Mouse (Mus musculus): ENCODE results near the gene Gm45713. TPM values are rescaled to one million over a fixed set of nuclear protein-coding genes. Genes with fewer than 3 reads are reported as not detected.
"Not testable (repeated sequence)": the region's sequence is repeated elsewhere in the genome, so short reads cannot be mapped to it uniquely, and the experiment has no call there.

Gene Gm45713
- total RNA-seq, 2 experiments from 2014 or later: not detected

DNA sequence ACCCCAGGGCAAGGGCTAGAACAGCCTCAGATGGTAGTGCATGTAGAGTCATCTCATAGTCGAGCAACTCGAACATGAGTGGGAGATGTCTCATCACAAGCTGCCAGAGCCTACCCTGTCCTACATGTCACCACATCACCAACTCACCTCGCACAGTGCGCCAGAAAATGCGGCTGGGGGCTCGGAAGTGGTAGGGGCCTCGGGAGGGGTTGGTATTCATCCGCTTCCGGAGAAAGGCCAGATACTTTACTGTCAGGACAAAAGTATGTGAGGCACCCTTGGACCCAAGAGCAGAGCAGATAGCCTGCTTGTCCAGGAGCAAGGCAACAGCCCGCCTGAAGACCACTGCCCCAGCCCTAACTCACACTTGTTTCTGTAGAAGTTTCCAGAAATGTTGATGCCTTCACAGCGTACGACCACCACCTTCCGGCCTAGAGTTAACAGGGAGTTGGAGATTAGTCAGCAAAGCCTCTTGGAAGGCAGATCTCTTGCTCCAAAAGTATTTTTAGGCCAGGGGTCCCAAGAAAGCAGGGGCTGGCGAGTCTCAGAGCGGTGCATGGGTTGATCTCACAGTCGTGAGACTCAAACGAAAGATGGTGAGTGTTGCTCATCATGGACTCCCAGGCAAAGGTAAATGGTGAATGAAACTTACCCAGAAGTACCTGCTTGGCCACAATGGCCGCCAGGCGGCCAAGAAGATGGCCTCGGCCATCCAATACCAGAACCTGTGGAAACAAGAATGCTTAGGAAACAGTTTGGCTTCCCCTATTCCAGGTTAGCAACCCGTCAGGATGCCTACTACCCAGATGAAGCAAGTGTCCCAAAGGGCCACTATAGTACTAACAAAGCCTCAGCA, 9.0 kb downstream of the Gm45713 start:
- no peak for DNase-seq
- intact Hi-C loops (cut with DNase I; ENCODE audit: low total_unique reads): no loop called here

DNA sequence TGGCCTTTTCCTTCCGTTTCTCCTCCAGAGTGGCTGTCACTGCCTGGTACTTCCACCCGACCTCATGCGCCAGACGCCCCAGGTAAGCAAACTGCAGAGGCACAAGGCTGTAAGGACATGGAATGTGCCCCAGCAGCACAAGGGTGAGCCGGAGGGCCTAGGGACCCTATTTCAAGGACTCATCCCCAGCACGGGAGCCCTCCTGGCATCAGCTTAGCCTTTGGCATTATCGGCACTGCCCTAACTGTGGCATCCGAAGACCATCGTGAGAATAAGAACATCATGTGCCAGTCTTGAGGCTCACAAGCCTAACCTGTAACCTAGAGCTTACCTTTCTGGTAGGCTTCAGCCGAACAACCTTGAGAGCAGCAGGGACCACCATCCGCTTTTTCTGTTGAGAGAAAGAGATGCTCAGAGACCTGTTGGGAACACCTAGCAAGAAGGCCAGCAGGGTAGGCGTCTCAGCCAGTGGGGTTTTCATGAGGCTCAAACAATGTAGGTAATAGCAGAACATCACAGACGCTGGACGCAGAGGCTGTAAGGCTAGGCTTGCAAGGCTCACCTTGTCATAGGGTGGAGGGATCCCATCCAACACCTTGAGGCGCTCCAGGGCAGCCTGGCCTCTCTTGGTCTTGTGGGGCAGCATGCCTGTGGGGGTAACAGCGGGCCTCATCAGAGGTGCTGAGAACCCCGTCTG, 9.7 kb downstream of the Gm45713 start:
- no peak for DNase-seq
- intact Hi-C loops (cut with DNase I; ENCODE audit: low total_unique reads): no loop called here

- intact Hi-C loops (cut with DNase I; ENCODE audit: low total_unique reads): not testable (repeated sequence)
These were observed 10.4 kb downstream of the Gm45713 start for GRCm38 (mm10) chr7:45125649-45126048.

GRCm38 (mm10) chr7:45125144-45125600, 10.9 kb downstream of the Gm45713 start:
- intact Hi-C loops (cut with DNase I; ENCODE audit: low total_unique reads): no loop called here
- DNase-seq: no peak

More at GRCm38 (mm10) chr7:45125649-45126048, 10.4 kb downstream of the Gm45713 start:
- DNase-seq: not testable (repeated sequence)

GRCm38 (mm10) chr7:45124224-45125143, 11.5 kb downstream of the Gm45713 start, which contains the start of gene Rps11:
TSS of gene Rps11 (minus strand) at chr7:45124439.
- intact Hi-C loops (cut with DNase I; ENCODE audit: low total_unique reads): no loop called here
- peak; percentile 99 for DNase-seq

- intact Hi-C loops (cut with DNase I; ENCODE audit: low total_unique reads): no loop called here
- DNase-seq: no peak
These were observed 12.9 kb downstream of the Gm45713 start for GRCm38 (mm10) chr7:45123186-45123570.

DNA sequence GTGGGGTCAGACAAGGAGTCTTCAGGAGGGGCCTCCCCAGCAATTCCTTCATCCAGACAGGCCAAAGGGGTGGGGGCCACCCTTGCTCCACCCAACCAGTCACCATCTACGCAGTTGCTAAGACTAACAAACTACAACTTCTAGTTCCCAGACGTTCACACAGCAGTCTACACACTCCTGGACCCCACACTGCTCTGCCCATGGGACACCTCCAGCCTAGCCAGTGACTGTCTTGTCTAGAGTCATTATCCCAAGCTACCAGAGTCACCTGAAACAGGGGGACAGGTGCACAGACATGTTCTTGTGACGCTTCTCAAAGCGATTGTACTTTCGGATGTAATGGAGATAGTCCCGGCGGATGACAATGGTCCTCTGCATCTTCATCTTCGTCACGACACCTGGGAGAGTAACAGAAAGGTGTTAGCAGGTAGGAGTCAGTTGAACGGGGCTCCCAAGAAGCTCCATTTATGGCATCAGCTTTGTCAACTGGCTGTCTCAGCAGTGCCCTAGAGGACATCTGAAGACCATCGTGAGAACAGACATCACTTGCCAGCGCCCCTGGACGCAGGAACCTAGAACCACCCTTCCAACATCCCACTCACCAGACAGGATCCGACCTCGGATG, 13.4 kb downstream of the Gm45713 start:
- no peak for DNase-seq
- intact Hi-C loops (cut with DNase I; ENCODE audit: low total_unique reads): no loop called here

GRCm38 (mm10) chr7:45121966-45122365, 14.1 kb downstream of the Gm45713 start:
- DNase-seq: no peak
- intact Hi-C loops (cut with DNase I; ENCODE audit: low total_unique reads): no loop called here

DNA sequence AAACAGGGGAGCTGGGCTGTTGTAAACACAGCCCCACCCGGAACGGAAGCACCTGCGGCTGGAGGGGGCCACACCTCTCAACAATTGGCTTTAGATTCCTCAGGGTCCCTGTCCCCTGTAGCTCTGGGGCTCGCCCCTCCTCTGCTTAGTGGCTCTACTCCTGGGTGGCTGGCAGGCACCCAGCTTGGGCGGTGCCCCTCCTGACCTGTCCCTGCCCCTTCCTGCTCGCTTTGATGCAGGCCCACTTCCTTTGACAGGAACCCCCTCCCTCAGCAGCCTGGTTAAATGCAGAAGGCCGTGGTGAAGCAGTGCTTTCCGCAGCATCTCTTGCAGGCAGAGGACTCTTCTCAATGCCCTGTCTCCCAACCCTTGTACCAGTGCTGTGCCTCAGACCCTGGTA, 14.6 kb downstream of the Gm45713 start:
- intact Hi-C loops (cut with DNase I; ENCODE audit: low total_unique reads): no loop called here
- peak; percentile 44 for DNase-seq

DNA sequence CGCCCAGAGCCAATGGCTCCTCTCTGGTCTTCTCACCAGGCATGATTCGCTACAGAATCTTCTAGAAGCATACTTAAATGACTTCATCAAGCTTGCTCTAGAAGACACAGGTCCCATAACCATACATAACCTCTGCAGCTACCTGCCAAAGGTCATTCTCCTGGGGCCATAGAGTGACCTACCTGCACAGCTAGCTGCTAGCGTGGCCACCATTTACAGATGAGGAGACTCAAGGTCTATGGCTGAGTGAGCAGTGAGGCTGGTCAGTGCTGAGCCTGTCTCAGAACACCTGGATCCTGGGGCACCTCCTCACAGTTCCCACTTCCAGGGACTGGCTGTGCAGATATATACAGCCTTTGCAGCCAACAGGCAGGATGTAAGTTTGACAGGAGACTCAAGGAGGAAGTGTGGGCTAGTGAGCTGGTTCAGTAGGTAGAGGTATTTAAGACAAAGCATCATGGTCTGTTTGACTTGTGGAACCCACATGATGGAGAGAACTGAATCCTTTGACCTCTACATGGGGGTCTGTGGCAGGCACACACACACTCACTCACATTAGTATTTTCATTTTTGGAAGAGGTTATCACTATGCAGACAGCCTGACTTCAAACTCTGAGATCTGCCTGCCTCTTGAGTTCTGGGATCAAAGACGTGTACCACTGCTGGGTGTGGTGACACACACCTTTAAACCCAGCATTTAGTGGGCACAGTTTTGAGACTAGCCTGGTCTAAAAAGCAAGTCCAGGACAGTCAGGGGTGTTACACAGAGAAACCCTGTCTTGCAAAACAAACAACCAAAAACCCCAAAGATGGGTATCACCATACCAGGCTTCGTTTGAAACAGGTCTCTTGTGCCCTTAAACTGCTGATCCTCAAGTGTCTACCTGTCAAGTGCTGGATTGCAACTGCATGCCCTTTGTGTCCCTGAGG, 16.0 kb downstream of the Gm45713 start:
- no peak for DNase-seq
- intact Hi-C loops (cut with DNase I; ENCODE audit: low total_unique reads): no loop called here

GRCm38 (mm10) chr7:45118336-45118735, 17.7 kb downstream of the Gm45713 start:
- DNase-seq: no peak
- intact Hi-C loops (cut with DNase I; ENCODE audit: low total_unique reads): no loop called here

DNA sequence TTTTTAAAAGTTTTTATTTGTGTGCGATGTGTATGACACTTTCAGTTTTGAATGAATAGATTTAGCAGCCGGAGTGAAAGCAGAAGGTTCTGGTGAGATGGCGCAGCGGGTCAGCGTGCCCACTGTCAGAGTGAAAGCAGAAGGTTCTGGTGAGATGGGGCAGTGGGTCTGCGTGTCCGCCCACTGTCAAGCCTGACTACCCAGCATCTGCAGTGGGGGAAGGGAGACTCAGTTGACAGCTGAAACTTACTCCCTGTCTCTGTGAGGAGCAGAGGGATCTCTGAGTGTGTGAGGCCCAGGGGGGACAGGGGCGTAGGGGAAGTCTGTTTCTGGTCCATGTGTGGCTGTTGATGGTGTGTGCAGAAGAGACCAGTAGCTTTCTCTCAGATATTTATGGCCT, 18.5 kb downstream of the Gm45713 start:
- intact Hi-C loops (cut with DNase I; ENCODE audit: low total_unique reads): no loop called here
- DNase-seq: no peak

GRCm38 (mm10) chr7:45113476-45113875, 22.6 kb downstream of the Gm45713 start:
- no peak for DNase-seq
- intact Hi-C loops (cut with DNase I; ENCODE audit: low total_unique reads): no loop called here

DNA sequence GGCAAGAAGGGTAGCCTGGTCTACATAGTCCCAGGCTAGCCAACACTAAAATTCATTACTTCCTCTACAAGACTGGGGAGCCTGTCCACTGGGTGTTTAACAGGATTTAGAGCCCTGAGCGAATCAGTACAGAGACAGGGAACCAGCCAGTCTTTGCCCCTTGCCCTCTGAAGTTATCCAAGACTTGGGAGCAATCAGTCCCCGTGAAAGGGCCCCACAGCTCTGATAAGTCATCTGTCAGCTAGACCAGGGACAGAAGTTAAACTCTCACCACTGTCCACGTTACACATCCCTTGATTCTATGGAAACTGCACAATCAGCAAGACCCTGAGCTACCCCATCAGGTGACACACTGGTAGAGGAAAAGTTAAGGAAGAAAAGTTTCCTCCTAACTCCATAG, 23.5 kb downstream of the Gm45713 start:
- intact Hi-C loops (cut with DNase I; ENCODE audit: low total_unique reads): no loop called here

GRCm38 (mm10) chr7:45111940-45112339, 24.1 kb downstream of the Gm45713 start:
- intact Hi-C loops (cut with DNase I; ENCODE audit: low total_unique reads): no loop called here
- DNase-seq: no peak

More for the DNA sequence above, 23.5 kb downstream of the Gm45713 start:
- no peak for DNase-seq

GRCm38 (mm10) chr7:45110089-45110488, 25.9 kb downstream of the Gm45713 start:
- intact Hi-C loops (cut with DNase I; ENCODE audit: low total_unique reads); DNase-seq: not testable (repeated sequence)

GRCm38 (mm10) chr7:45107052-45107645, 28.9 kb downstream of the Gm45713 start:
- intact Hi-C loops (cut with DNase I; ENCODE audit: low total_unique reads): no loop called here
- no peak for DNase-seq

DNA sequence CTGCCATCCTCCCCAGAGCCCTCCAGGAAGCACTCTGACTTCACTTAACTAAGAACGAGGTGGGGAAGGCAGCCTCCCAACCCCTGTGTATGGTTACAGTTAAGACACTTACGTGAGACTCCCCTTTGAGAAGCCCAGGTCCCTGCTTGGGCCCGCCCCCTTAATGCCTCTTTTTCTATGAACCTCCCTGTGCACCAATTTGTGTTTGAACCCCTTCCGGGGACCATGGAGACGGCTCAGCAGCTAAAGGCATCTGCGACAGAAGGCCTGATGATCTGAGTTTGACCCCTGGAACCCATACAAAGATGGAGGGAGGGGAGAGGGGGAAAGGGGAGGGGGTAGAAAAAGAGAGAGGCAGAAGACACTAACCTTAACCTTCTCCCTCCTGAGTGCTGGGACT, 29.6 kb downstream of the Gm45713 start:
- intact Hi-C loops (cut with DNase I; ENCODE audit: low total_unique reads): no loop called here

More for the DNA sequence above, 29.6 kb downstream of the Gm45713 start:
- DNase-seq: no peak

Measured in gastrocnemius, postnatal 14 days (tissue).